Mouse (Mus musculus): ENCODE measurements around the gene Mgat4b. TPM values are rescaled to one million over a fixed set of nuclear protein-coding genes. Genes with fewer than 3 reads are reported as not detected.
A peak's percentile ranks its signal among the peaks of the same experiment; 100 is the strongest.

Mgat4b gene
- total RNA-seq, 1 experiment from 2014 or later = 20.2 TPM

GRCm38 (mm10) chr11:50219833-50220232, 9.1 kb downstream of the Mgat4b start:
- ATAC-seq (replicated peaks; ENCODE audit: insufficient number of reproducible peaks, low FRiP score, low TSS enrichment, poor library complexity, severe bottlenecking) = no peak

- no peak for ATAC-seq (replicated peaks; ENCODE audit: insufficient number of reproducible peaks, low FRiP score, low TSS enrichment, poor library complexity, severe bottlenecking)
These were observed 12.0 kb downstream of the Mgat4b start for GRCm38 (mm10) chr11:50222559-50223276.

- peak; percentile 59; the same call in 1 of the 2 replicates for ATAC-seq (replicated peaks; ENCODE audit: insufficient number of reproducible peaks, low FRiP score, low TSS enrichment, poor library complexity, severe bottlenecking)
These were observed 13.3 kb downstream of the Mgat4b start for GRCm38 (mm10) chr11:50223783-50224662.

- peak; percentile 7 for ATAC-seq (replicated peaks; ENCODE audit: insufficient number of reproducible peaks, low FRiP score, low TSS enrichment, poor library complexity, severe bottlenecking)
These were observed 14.2 kb downstream of the Mgat4b start for GRCm38 (mm10) chr11:50224671-50225530.

- no peak for ATAC-seq (replicated peaks; ENCODE audit: insufficient number of reproducible peaks, low FRiP score, low TSS enrichment, poor library complexity, severe bottlenecking)
These were observed 15.1 kb downstream of the Mgat4b start for GRCm38 (mm10) chr11:50225611-50226378.

- no peak for ATAC-seq (replicated peaks; ENCODE audit: insufficient number of reproducible peaks, low FRiP score, low TSS enrichment, poor library complexity, severe bottlenecking)
These were observed 15.7 kb downstream of the Mgat4b start for GRCm38 (mm10) chr11:50226406-50226805.

GRCm38 (mm10) chr11:50227226-50227625, 16.5 kb downstream of the Mgat4b start:
- no peak for ATAC-seq (replicated peaks; ENCODE audit: insufficient number of reproducible peaks, low FRiP score, low TSS enrichment, poor library complexity, severe bottlenecking)

GRCm38 (mm10) chr11:50227736-50228135, 17.0 kb downstream of the Mgat4b start:
- no peak for ATAC-seq (replicated peaks; ENCODE audit: insufficient number of reproducible peaks, low FRiP score, low TSS enrichment, poor library complexity, severe bottlenecking)

GRCm38 (mm10) chr11:50228772-50229171, 18.1 kb downstream of the Mgat4b start:
- ATAC-seq (replicated peaks; ENCODE audit: insufficient number of reproducible peaks, low FRiP score, low TSS enrichment, poor library complexity, severe bottlenecking) = no peak

- peak; percentile 59 for ATAC-seq (replicated peaks; ENCODE audit: insufficient number of reproducible peaks, low FRiP score, low TSS enrichment, poor library complexity, severe bottlenecking)
These were observed 18.7 kb downstream of the Mgat4b start for GRCm38 (mm10) chr11:50229252-50229910.

GRCm38 (mm10) chr11:50230481-50231304, 20.0 kb downstream of the Mgat4b start:
- no peak for ATAC-seq (replicated peaks; ENCODE audit: insufficient number of reproducible peaks, low FRiP score, low TSS enrichment, poor library complexity, severe bottlenecking)

GRCm38 (mm10) chr11:50231411-50231810, 20.7 kb downstream of the Mgat4b start:
- ATAC-seq (replicated peaks; ENCODE audit: insufficient number of reproducible peaks, low FRiP score, low TSS enrichment, poor library complexity, severe bottlenecking) = no peak

- no peak for ATAC-seq (replicated peaks; ENCODE audit: insufficient number of reproducible peaks, low FRiP score, low TSS enrichment, poor library complexity, severe bottlenecking)
These were observed 22.3 kb downstream of the Mgat4b start for GRCm38 (mm10) chr11:50233022-50233421.

- ATAC-seq (replicated peaks; ENCODE audit: insufficient number of reproducible peaks, low FRiP score, low TSS enrichment, poor library complexity, severe bottlenecking) = no peak
These were observed 23.3 kb downstream of the Mgat4b start for GRCm38 (mm10) chr11:50233993-50234392.

GRCm38 (mm10) chr11:50234606-50235005, 23.9 kb downstream of the Mgat4b start:
- ATAC-seq (replicated peaks; ENCODE audit: insufficient number of reproducible peaks, low FRiP score, low TSS enrichment, poor library complexity, severe bottlenecking) = no peak

GRCm38 (mm10) chr11:50236540-50236936, 25.8 kb downstream of the Mgat4b start:
- ATAC-seq (replicated peaks; ENCODE audit: insufficient number of reproducible peaks, low FRiP score, low TSS enrichment, poor library complexity, severe bottlenecking) = peak; percentile 63
